Mouse (Mus musculus): ENCODE data around the gene Exoc3l4.
A peak's percentile ranks its signal among the peaks of the same experiment; 100 is the strongest.

Gene Exoc3l4

DNA sequence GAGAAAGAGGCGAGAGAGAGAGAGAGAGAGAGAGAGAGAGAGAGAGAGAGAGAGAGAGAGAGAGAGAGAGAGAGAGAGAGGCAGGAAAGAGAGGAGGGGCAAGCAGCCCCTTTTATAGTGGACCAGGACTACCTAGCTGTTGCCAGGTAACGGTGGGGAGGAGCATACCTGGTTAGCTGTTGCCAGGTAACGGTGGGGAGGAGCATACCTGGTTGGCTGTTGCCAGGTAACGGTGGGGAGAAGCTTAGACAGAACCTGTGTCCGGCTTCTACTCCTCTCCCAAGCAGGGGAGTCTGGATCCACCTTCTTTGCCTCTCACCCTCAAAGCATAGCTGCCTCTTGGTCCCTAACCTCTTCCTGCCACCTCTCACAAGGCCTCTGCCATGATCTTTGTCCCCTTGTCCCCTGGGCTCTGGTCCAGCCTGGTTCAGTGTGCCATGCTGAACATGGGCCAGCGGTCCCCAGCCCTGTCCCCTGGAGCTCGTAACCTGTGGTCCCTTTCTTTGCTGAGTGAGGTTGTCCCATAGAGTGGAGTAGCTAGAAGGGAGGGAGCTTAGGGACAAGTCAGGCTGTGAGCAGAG, 17.4 kb downstream of the Exoc3l4 start:
- DNase-seq (ENCODE audit: low spot score) = no peak

DNA sequence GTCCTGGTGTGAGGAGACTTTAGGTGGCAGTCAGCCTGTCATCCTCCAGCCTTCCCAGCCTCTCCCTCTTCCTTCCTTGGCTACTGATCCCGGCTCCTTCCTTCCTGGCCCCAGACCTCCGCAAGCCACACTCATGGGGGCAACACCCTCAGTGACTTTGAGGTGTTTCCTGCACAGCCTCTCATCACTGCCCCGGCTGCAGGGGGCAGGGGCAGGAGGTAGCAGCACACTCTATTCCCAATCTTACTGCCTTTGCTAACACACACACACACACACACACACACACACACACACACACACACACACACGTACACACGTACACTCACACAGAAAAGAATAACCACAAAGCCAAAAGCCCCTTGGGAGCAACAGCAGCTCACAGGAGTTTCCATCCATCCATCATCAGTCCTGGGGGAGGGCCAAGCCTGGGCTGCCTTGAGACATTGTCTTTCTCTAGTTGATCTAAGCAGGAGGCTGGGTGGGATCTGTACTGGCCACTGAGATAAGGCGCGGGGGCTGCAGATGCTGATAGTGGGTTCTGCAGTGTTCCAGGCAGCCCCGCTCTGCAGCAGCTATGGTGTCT, 18.0 kb downstream of the Exoc3l4 start:
- no peak for DNase-seq (ENCODE audit: low spot score)

DNA sequence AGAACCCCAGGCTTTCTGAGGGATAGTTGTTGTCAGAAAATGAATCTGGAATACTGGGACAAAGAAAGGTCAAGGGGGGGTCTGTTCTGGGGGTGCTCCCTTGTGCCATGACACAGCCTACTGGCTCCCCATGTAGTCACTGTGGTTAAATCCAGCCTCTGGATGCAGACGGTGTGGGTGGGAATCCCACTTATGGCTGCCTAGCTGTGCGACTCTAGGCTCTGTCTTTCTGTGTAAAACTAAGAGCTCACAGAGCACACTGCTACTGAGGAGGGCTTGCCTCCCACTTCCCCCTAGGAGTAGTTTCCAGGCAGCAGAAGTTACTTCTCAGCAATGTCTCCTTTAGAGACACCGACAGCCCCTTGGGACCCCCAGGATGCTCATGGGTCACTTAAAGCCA, 19.4 kb downstream of the Exoc3l4 start:
- no peak for DNase-seq (ENCODE audit: low spot score)

DNA sequence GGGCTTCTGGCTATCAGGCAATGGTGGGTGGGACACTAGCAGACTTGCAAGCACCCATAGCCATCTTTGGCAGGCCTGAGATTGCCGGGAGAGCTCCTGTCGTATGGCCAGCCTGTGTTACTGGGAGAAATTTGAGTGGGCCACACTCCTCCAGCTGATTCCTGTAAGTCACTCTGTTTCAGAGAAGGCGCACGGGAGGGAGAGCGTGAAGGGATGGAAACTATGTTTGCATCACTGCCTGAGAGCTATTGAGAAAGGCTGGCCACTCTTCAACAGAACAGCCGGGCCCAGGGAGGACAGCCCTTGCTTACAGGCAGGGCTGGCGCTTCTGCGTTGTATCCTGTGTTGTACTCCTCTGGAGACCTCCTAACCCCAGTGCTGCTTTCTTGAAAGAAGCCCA, 19.8 kb downstream of the Exoc3l4 start:
- DNase-seq (ENCODE audit: low spot score) = no peak

DNA sequence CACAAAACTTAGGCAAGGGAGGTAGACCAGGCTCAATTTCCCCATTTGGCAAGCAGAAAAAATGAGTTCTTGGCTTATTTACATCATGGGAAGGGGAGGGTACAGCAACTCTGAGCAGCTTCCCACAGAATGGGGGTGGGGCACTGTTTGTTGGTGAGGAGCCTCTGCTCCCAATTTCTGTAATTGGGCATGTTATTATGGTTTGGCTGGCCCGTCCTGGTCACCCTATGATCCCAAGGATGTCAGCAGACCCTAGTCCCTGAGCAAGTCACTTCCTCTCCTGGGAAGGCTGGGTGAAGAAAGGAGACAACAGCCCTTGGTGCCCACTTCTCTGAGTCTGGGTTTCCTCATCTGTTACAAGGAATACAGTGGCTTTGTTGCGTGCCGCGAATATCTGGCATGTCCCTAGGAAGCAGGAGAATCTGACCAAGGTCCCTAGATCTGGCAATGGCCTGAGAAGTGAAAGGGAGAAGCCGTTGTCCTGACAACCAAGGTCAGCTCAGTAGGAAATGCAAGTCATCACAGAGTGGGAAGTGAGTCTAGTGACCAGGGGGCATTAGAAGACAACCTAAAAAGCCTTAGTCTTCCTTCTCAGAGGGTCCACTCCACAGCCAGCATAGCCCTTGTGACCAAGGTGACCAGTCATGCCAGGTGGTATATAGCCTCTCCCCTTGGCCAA, 20.5 kb downstream of the Exoc3l4 start:
- DNase-seq (ENCODE audit: low spot score) = no peak

DNA sequence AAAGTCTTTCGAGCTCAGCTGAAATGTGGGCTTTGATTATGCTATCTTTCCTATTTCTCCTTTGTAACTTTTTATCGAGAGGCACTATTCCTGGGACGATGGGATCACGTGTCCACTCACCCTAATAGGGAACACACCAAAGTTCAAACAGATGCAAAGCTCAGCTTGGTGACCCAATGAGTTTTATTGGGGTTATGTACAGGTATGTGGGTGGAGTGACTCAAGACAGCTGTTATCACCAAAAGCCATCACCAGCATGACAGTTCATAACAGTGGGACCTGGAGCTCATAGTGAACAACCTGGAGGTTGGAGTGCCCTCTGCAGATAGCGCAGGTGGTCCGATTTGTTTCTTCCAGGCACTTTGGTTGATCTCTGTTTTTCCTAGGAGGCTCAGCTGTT, 22.0 kb downstream of the Exoc3l4 start:
- DNase-seq (ENCODE audit: low spot score) = no peak

DNA sequence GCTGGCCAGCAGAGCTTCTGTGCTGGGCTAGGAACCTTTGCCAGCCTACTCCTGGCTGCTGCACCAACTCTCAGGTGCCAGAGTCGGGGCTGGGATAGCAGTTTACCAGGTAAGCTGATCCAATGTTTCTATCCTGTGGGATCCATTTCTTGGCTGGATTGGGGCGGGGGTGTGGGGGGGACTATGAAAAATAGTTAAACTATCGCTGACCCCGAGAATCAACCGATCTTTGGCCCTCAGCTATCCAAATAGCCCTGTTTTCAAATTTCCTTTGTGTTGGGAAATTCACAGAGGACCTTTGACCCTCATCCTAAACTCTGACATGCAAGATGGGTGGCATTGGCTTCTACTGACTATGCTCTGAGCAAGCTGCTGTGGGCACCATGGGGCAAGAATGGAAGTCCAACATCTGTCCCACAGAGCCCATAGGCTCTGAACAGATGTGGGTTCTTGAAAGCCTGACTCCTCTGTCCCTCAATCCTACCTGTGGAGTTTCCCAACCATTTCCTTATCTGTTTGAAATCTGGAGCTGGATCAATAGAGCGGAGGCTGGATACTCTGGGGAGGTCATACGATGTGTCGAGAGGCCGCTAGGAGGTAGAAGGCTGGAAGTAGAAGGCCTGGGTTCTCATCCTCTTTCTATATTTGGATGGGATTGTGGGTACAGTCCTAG, 24.0 kb downstream of the Exoc3l4 start:
- no peak for DNase-seq (ENCODE audit: low spot score)

DNA sequence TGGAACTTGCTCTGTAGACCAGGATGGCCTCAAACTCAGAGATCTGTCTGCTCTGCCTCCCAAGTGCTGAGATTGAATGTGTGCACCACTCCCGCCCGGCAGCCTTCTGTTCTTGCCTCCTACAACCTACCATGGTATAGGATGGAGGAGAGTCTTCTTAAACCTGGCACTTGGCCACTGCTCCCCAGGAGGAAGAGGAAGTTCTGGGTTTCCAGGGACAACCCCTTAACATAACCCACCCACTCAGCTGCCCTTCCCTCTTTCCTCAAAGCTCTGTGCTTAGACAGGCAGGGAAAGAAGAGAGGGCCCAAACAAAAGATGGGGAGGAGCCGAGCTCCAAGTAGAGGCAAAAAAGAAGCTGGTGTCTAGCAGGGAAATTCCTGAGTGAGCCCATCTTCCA, 24.7 kb downstream of the Exoc3l4 start:
- DNase-seq (ENCODE audit: low spot score) = no peak

DNA sequence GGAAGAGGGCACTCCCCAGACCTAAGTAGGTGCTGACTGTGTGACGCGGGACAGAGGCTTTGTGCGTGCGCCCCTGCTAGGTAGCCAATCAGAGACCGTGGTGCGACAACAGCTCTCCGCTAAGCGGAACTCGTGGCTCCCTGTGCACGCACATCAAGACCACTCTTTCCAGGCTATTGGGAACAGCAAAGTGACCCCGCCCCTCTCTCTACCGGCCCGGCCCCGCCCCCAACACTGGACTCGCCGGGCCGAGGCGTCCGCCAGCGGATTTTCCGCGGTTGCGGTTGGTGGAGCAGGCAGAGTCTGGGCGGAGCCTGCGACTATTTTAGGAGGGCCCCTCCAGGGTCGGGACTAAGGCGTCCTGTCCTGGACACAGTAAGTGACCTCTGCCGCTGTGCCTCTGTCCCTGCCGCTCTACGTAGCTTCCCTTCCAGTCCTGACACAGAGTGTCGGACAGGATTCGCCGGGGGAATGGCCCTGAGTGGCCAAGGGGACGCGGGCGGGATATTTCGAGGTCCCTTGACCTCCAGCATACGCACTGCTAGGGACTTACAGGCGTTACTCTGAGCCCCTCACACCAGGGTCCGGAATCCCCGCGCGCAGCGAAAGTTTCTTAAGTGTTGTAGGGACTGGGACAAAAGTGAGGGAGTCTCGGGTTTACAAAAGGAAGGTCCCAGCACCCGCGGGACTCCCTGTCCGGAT, 25.6 kb downstream of the Exoc3l4 start, which contains the start of gene Tnfaip2:
Gene Tnfaip2 (plus strand): TSS at position 161 of the 702 bp plus-strand sequence.
- peak; percentile 84 for DNase-seq (ENCODE audit: low spot score)

DNA sequence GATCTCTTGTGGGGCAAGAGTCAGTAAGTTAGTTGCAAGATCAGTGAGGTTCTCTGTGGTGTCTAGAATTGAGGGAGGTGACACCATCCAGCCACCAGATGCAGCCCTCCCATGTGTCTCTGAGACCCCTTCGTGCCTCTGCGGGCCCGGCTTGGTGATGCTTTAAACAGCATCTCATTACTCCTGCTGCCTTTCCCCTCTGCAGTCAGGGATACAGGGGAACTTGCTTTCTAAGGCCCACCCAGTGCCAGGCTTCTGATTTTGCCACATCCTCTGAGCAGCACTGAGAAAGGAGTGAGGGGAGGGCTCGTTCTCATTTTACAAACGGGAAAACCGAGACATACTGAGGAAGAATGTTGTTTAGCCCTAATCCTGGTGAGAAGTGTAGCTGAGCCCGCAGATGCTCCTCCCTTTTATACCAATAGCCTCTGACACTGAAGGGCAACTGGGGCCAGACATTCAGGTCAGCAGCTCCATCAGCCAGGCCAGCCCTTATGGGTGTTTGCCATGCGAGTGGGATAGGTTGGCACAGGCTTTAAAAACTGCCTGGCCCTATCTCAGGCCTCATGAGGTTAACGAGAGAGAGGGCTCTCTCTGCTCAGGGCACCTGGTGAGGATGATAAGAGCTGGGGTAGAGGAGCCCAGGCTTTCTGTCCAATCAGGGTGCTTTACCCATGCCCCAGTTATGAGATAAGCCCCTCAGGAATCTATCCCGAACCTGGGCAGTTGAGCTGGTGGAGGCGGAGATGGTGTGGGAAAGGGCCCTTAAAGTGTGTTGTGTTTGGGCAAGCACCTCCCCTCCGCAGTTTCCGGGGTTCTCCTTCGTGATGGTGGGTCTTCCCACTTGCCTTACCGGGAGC, 26.4 kb downstream of the Exoc3l4 start:
- DNase-seq (ENCODE audit: low spot score) = no peak

DNA sequence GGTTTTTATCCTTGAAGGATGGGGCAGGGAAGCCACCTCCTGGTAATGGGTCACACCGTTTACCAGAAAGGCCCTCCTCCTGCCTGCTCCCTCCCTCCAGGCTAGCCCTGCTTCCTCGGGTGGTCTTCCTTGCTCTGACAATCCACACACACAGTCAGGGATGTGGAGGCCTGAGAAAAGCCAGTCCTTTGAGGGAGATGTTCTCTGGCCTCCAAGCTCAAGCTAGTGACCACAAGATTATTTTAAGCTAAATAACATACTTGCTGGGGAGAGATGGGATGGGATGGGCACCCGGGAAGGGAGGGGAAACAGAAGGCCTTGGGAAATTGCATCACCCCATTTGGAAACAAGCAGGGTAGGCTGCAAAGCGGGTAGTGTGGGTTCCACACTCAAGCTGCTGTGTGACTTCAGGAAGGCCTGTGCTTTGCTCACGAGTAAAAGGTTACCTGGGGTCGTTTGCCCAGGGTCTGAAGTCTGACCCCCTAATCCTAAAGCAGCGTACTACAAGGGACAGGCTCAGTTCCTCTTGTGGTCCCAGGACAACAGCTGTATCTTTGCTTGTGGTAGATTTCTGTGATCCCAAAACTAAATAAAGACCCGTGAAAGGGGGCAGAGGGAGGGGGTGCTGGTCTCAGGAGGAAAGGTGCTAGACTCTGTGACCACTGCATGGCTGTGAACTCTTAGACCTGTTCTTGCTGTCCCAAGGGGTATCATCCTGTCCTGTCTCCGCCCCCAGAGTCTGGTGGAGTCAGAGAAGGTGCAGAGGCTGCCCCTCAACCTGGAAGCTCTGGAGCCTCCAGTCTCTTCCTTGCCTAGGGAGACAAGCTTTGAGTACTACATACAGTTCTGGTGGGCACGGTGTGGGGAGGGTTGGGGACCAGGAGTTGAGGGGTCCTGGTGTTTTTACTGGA, 27.4 kb downstream of the Exoc3l4 start:
- DNase-seq (ENCODE audit: low spot score) = no peak

DNA sequence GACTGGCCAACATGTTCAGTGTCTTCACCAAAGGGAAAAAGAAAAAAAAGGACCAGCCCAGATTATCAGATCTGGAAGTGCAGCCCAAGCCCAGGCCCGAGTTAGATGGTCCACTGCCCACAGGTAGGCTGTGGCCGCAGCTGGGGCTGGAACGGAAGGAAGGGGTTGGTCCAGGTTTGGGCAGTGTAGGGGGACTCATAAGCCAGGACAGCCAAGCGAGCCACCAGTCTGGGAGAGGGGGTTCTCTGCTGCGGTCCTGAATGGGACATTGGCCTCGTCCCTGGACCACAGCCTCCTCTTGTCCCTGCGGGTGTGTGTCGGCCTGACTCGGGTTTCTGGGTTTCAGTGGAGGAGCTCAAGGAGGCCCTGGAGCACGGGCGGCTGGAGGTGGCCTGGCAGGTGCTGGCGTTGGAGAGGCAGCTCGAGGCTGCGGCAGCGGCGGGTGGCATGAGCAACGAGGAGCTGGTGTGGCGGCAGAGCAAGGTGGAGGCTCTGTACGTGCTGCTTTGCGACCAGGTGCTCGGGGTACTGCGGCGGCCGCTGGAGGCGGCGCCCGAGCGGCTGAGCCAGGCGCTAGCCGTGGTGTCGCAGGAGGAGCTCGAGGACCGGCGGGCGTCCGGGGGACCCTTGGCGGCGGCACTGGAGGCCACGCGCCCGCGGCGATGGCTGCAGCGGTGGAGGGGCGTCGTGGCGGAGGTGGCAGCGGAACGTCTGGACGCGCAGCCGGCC, 28.5 kb downstream of the Exoc3l4 start:
- no peak for DNase-seq (ENCODE audit: low spot score)

DNA sequence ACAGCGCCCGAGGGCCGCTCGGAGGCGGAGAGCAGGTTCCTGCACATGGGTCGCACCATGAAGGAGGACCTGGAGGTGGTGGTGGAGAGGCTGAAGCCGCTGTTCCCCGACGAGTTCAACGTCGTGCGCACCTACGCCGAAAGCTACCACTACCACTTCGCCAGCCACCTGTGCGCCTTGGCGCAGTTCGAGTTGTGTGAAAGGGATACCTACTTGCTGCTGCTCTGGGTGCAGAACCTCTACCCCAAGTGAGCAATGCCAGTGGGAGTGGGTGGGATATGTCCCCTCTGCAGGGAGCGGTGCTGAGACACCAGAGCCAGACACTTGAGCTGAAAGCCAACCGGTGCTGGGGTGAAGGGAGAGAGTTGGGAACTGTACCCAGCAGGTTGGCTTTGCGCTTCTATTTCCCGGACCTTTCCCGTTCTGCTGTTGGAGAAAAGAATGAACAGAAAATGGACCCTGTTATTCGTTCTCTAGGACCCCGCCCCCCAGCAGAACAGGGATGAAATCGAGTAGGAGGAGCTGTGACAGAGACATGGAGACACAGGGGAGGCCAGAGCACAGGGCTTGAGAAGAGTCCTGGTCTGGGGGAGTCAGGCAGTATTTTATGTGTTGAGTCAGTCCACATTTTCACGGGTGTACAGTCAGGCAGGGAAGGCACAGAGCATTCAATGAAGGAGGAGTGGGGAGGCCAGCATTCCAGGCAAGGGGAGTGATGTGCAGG, 29.2 kb downstream of the Exoc3l4 start:
- no peak for DNase-seq (ENCODE audit: low spot score)

DNA sequence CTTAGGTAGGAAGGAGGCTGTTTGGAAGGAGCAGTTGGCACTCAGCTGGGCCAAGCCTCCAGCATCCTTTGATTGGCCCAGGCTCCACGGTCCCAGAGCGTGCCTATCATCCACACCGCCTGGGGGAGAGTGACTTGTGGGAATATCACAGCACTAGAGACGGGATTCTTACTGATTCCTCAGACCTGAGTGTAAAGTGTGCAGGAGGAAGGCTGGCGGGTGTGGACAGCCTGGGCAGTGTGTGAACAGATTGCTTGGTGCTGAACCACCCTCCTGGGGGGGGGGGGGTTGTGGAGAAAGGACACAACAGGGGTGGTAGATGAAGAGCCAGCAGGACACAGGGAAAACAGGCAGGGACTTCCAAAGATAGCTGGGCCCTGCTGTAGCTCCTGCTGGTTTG, 29.9 kb downstream of the Exoc3l4 start:
- no peak for DNase-seq (ENCODE audit: low spot score)

DNA sequence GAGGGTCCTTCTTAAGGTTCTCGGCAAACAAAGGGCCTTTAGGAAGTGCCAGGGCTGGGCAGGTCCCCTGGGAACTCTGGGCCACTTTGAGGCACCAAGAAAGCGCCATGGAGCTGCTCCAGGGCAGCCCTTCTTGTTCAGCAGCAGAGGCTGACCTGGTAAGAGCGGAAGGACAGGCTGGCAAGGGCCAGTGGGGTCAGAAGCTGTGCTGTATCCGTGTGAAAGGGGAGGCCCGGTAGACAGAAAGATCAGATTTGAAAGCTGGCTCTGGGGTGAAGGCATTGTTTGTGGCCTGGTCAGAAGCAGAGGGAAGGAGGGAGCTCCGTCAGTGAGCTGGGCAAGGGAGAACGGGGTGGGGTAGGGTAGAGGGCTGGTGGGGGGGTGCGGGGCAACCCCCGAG, 30.5 kb downstream of the Exoc3l4 start:
- DNase-seq (ENCODE audit: low spot score) = no peak

DNA sequence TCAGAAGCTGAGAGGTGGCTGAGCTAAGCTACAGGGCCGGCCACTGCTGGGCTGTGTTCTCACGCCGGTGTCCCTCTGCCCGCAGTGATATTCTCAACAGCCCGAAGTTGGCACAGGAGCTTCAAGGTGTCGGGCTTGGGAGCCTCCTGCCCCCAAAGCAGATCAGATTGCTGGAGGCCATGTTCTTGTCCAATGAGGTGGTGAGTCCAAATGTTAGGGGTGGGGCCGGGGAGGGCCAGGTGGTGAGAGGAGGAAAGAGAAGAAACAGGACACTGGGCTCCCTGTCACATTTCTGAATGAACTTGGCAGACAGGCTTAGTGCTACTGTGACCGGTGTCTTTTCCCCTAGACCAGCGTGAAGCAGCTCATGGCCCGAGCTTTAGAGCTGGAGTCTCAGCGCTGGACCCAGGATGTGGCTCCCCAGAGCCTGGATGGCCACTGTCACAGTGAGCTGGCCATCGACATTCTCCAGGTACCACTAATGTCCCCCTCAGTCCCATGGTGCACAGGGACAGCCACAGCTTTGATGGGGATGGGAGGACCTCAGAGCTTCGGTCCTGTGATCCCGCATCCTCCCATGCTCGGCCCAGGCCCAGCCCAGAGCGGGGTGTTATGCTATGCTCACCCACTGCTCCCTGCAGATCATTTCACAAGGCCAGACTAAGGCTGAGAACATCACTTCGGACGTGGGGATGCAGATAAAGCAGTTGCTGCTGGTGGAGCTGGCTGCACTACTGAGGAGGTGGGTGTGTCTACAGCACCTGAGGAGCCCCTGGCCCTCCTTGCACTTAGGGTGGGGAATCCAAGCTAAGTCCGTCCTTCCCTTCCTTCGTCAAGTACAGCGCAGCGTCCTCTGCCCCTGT, 31.3 kb downstream of the Exoc3l4 start:
- no peak for DNase-seq (ENCODE audit: low spot score)

DNA sequence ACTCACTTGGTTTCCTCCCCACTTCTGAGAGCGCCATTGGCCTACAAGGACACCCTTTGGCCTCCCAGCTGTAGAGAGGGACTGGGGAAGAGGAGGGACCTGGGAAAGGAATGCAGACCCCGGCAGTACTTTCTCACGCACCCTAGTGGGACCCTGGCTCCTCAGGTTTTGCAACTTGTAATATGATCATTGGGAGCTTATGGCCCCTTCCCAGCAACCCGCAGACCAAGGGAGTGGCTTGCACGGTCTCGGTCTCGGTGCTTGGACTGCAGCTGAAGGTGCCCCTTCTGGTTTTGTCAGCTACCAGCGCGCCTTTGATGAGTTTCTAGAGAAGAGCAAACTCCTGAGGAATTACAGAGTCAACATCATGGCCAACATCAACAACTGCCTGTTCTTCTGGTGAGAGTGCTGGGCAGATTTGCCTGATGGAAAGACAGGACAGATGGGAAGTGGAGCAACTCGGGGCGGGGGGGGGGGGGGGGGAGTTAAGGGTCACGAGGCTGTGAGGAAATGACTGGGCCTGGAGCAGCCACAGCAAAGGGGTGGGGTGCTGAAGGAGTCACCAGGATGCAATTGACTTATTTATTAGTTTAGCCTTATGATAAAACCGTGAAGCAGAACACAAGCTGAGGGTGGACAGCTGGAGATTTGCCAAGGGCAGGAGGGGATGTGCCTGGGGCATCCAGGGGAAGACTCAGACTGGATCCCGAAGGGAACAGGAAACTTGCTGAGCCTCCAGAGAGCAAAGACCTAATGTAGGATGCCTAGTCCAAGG, 32.3 kb downstream of the Exoc3l4 start:
- no peak for DNase-seq (ENCODE audit: low spot score)
